Mouse (Mus musculus) olfactory bulb, adult 2 months (tissue): ENCODE results near the gene Wdtc1. TPM values are rescaled to one million over a fixed set of nuclear protein-coding genes. Genes with fewer than 3 reads are reported as not detected.

ENCODE experiments used
- H3K27ac ChIP-seq: fragments of 200-500 bp; 2 replicates; pipeline ENCODE4 v1.5.1; 2012; ENCODE audit warnings: low read depth, low read length; ENCODE audit not compliant: insufficient read depth
- H3K4me1 ChIP-seq: fragments of 200-500 bp; 2 replicates; pipeline ENCODE4 v1.6.1; 2012; ENCODE audit warnings: low read length; ENCODE audit not compliant: control insufficient read depth, insufficient read depth
- H3K4me3 ChIP-seq: fragments of 200-500 bp; 2 replicates; pipeline ENCODE4 v1.5.1; 2012; ENCODE audit warnings: mild to moderate bottlenecking, low read depth, low read length, moderate library complexity; ENCODE audit not compliant: insufficient read depth
- CTCF ChIP-seq: fragments of 200-500 bp; IDR thresholded peaks from 2 replicates; pipeline ENCODE4 v1.5.1; 2012; ENCODE audit warnings: low read depth, mild to moderate bottlenecking, low read length, moderate library complexity; ENCODE audit not compliant: insufficient read depth
- POLR2A ChIP-seq: fragments of 200-500 bp; IDR thresholded peaks from 2 replicates; pipeline ENCODE4 v1.6.1; 2012; ENCODE audit warnings: mild to moderate bottlenecking, low read depth, low read length, moderate library complexity; ENCODE audit not compliant: insufficient read depth
- WGBS: fragments of 180-500 bp; shearing (Covaris S2); methylation state at CpG from one replicate; pipeline ENCODE4 v1.1.7; 2018; 5-methylcytosine and 5-hydroxymethylcytosine counted together
- polyA plus RNA-seq: library from polyadenylated mRNA; stranded (reverse); fragments of >200 nt; gene quantifications from 2 replicates; pipeline ENCODE4 v1.2.4, GENCODE M21; 2012; ENCODE audit warnings: low replicate concordance; ENCODE audit not compliant: missing spikeins, insufficient read depth, insufficient read length

Gene Wdtc1
- polyA plus RNA-seq, 1 experiment, result not detected

GRCm38 (mm10) chr4:133338521-133339095, 14.7 kb downstream of the Wdtc1 start:
- Histone ChIP-seq H3K4me1 (peaks cover 7% of the 10 kb centered on the region), H3K4me3 (peak overlapping the region; percentile 62), H3K27ac (no peak overlapping the region)
- under 1% methylated on average over 39 of the region's 39 CpGs for WGBS
- no peak for TF ChIP-seq POLR2A

DNA sequence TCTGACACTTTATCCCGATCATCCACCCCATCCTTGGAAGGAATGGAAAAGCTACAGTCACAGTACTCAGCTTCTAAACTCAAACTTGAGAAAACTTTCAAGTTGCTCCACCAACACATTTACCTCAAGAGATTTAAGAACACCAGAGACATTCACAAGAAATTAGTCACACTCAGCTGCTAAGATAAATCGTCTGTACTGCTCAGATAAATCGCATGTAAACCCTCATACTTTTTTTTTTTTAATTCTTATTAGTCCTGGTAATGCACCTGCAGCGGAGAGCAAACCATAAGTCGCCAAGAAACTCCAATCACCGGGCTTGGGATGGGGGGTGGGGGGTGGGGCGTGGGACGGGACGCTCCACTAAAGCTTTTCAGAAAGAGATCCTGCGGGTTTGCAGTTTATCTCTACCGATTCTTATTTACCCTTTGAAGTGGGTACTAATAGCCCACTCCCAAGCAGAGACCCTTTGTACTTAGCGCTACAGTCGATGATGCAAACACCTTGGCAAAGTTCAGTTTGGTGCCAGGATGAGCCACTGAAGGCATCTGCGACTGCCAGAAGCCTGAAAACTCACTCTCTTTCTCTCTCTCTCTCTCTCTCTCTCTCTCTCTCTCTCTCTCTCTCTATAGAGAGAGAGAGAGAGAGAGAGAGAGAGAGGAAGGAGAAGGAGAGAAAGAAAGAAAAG, 15.3 kb downstream of the Wdtc1 start:
- peaks cover 12% of the 10 kb centered on the region for H3K4me1 ChIP-seq
- TF ChIP-seq POLR2A (no peak), CTCF (no peak)
- WGBS, result 8% methylated on average over 14 of the region's 14 CpGs
- no peak overlapping the region for H3K27ac ChIP-seq
- H3K4me3 ChIP-seq, result peak overlapping the region; percentile 62

DNA sequence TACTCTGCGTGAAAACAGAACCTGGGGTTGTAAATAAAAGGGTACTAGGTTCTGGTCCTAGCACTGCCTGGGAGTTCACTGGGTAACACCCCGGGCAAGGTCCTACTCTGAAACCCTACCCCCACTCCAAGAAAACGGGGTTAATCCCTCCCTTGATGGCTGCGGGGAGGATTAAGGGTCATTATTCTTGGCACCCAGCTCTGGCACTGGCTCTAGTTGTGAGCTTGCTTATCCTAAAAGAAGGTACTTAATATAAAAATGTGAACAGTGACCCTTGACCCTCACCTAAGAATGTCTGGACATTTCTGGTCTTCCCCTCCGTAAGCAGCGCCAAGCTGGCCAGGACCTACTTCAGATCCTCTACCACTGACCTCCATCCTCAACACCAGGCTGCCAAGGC, 20.0 kb downstream of the Wdtc1 start:
- TF ChIP-seq CTCF, result no peak
- no peak for TF ChIP-seq POLR2A
- peaks cover 13% of the 10 kb centered on the region for H3K4me1 ChIP-seq
- H3K4me3 ChIP-seq, result no peak overlapping the region
- no peak overlapping the region for H3K27ac ChIP-seq
- WGBS, result 60% methylated on average over 6 of the region's 6 CpGs

DNA sequence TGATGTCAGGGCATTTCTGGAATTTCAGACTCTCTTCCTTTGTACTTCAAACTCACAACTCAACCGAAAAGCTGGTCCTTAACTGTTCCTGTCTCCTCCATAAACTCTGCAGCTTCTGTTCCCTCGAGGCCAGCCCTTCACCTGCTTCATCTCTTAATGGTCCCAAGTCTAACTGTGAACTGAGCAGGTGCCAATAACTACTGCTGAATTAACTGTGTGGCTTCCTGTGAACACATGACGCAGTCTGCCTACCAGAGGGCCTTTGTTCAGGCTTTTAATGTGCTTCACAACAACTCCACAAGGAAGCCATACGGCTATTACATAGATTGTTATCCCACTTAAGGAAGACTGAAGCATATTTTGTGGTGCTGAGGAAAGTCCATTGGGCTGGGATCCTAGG, 23.0 kb downstream of the Wdtc1 start:
- 80% methylated on average over 4 of the region's 4 CpGs for WGBS
- no peak for TF ChIP-seq CTCF
- no peak for TF ChIP-seq POLR2A
- no peak overlapping the region for H3K27ac ChIP-seq
- peaks cover 17% of the 10 kb centered on the region for H3K4me1 ChIP-seq
- no peak overlapping the region for H3K4me3 ChIP-seq

DNA sequence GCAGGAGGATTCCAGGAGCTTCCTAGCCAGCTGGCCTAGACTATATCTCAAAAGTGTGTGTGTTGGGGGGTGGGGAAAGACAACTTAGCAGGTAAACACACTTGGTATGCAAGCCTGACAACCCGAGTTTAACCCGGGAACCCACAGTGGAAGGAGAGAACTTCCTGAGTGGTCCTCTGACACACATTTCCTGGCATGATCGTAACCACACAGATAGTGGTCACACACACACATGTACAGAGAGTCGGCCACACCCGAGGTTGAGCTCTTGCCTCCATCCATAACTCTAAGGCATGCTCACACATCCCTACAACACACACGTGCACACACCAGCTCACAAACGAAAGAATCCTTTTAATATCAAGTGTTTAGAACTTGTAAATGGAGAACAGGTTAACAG, 25.2 kb downstream of the Wdtc1 start:
- Histone ChIP-seq H3K4me1 (peaks cover 12% of the 10 kb centered on the region), H3K27ac (no peak overlapping the region), H3K4me3 (no peak overlapping the region)
- 88% methylated on average over 7 of the region's 7 CpGs for WGBS
- TF ChIP-seq CTCF (no peak), POLR2A (no peak)

DNA sequence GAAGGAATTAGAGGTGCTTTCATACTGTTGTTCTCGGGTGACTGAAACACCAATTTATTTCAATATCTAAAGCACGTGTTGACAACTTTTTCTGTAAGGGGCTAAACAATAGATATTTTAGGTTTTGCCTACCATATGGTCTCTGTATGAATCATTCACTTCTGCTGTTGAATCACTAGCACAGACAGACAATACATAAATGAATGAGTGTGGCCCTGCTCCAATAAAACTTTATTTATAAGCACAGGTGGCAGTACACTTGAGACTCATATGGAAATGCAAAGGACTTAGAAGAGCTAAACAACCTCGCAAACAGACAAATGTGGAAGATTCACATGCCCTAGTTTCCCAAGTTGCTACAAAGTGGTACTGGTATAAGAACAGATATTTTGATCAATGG, 33.6 kb downstream of the Wdtc1 start:
- TF ChIP-seq POLR2A (no peak), CTCF (no peak)
- 89% methylated on average over 3 of the region's 3 CpGs for WGBS
- Histone ChIP-seq H3K27ac (no peak overlapping the region), H3K4me1 (no peaks in the 10 kb centered on the region), H3K4me3 (no peak overlapping the region)

DNA sequence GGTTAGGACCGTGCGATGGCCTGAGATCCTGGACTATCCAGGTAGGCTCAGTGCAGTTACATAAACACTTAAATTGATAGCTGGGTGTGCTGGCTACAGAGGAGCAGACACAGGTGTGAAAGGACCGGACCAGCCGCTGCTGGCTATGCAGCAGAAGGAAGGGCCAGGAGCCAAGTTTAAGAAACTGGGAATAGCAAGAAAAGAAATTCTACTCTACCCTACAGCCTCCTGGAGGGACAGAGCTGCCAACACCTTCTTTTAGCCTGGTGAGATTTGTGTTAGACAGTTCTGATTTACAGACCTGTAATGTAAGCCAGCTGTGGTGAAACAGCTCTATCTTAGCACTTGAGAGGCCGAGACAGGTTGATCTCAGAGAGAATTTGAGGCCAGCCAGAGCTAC, 37.3 kb downstream of the Wdtc1 start:
- TF ChIP-seq CTCF (no peak), POLR2A (no peak)
- Histone ChIP-seq H3K4me3 (no peak overlapping the region), H3K27ac (no peak overlapping the region), H3K4me1 (no peaks in the 10 kb centered on the region)
- 94% methylated on average over 5 of the region's 5 CpGs for WGBS

DNA sequence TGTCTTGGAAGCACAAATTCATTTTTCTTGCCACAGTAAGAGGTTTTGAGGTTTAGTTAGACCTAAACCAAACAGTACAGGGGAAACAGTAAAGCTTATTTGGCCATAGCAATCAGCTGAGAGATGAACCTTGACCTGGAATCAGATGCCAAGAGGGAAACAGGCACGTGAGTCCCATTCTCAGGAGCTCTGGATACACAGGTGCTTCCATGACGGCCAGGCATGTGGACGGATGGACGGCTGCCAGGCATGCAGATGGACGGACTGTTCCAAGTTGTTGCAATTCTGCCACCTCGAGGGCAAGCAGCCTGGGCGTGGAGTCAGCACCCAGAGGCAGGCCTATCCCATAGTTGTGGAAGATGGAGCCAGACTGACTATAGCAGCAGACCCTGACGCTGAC, 38.4 kb downstream of the Wdtc1 start:
- H3K4me1 ChIP-seq, result no peaks in the 10 kb centered on the region
- no peak for TF ChIP-seq CTCF
- no peak overlapping the region for H3K4me3 ChIP-seq
- no peak overlapping the region for H3K27ac ChIP-seq
- WGBS, result 74% methylated on average over 8 of the region's 8 CpGs

- TF ChIP-seq CTCF (peak; percentile 93), POLR2A (no peak)
- Histone ChIP-seq H3K4me1 (no peaks in the 10 kb centered on the region), H3K4me3 (no peak overlapping the region), H3K27ac (no peak overlapping the region)
- WGBS, result 0% methylated on average over 3 of the region's 3 CpGs
These were observed 43.3 kb downstream of the Wdtc1 start for GRCm38 (mm10) chr4:133309948-133310347.
